Mouse (Mus musculus) embryonic facial prominence, embryonic 10.5 days (tissue): ENCODE measurements at regions not wholly inside any gene's neighbourhood (a gene's known extent, or its start where the extent isn't known, plus 50 kb on each side); places are given as distances from the start of the nearest gene placed in this dataset.

ENCODE experiments used
- DNase-seq: peaks from one replicate; pipeline ENCODE4 v3.0.0-alpha.2; 2017; ENCODE audit warnings: low spot score
- H3K27ac ChIP-seq: fragments of 300-500 bp; sonication (generic); replicated peaks from 2 replicates; pipeline ENCODE4 v1.5.1; 2016; ENCODE audit warnings: mild to moderate bottlenecking
- H3K27me3 ChIP-seq: fragments of 300-500 bp; sonication (generic); replicated peaks from 2 replicates; pipeline ENCODE4 v1.6.1; 2016; ENCODE audit warnings: low read depth, mild to moderate bottlenecking; ENCODE audit not compliant: poor library complexity, severe bottlenecking
- H3K36me3 ChIP-seq: fragments of 300-500 bp; sonication (generic); replicated peaks from 2 replicates; pipeline ENCODE4 v1.6.1; 2016; ENCODE audit warnings: mild to moderate bottlenecking, moderate library complexity
- H3K4me1 ChIP-seq: fragments of 300-500 bp; sonication (generic); 2 replicates; pipeline ENCODE4 v1.6.1; 2016
- H3K4me3 ChIP-seq: fragments of 300-500 bp; sonication (generic); 2 replicates; pipeline ENCODE4 v1.5.1; 2016; ENCODE audit warnings: mild to moderate bottlenecking, moderate library complexity
- H3K9me3 ChIP-seq: fragments of 300-500 bp; sonication (generic); 2 replicates; pipeline ENCODE4 v1.6.1; 2016; ENCODE audit warnings: mild to moderate bottlenecking
- WGBS: fragments of 180-500 bp; shearing (Covaris S2); methylation state at CpG from one replicate; pipeline ENCODE4 v1.1.7; 2016; 5-methylcytosine and 5-hydroxymethylcytosine counted together

DNA sequence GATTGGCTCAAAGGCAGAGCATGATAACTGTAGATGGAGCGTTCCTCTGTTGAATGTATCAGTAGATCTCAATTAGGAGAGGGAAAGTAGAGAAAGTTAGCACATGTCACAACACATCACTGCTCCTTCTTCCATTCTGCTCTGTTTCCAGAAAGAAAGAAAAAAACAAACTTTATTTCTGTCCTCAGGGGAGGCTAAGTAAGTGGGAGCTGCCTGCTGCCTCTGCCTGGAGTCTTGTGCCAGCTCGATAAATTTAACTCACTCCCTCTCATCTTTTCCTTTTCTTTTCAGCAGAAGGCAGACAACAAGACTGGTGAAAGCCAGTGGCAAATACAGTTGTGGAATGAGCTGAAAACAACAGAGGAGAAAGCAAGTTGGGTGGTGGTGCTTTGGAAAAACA, 517.5 kb upstream of the Gm21961 start:
- no peaks in the 10 kb centered on the region for H3K4me1 ChIP-seq
- WGBS = 80% methylated on average over 2 of the region's 2 CpGs
- no peaks in the 10 kb centered on the region for H3K27me3 ChIP-seq
- no peak overlapping the region for H3K4me3 ChIP-seq
- H3K9me3 ChIP-seq = no peaks in the 10 kb centered on the region
- no peaks in the 10 kb centered on the region for H3K36me3 ChIP-seq
- H3K27ac ChIP-seq = no peak overlapping the region
- no peak for DNase-seq

DNA sequence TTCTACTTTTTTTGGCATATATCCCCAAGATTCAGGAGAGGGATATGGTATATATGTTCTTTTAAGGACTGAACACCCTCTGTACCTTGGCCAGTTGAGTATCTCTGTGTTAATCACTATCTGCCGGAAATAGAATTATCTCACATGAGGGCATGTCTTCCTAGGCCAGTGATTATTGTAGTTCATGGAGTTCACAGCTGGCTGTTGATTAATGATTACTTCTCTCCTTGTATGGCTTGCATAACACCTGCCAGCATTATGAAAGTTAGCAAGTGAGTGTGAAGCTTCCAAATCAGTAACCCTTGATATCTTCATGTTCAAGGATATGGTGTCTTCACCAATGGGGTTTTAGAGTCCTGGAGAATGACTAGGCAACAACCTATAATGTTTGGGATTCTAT, 488.0 kb upstream of the Gm21961 start:
- Histone ChIP-seq H3K9me3 (no peaks in the 10 kb centered on the region), H3K36me3 (no peaks in the 10 kb centered on the region), H3K27me3 (no peaks in the 10 kb centered on the region), H3K4me3 (no peak overlapping the region), H3K27ac (no peak overlapping the region), H3K4me1 (no peaks in the 10 kb centered on the region)
- no peak for DNase-seq
- 91% methylated on average over 1 of the region's 1 CpGs for WGBS

DNA sequence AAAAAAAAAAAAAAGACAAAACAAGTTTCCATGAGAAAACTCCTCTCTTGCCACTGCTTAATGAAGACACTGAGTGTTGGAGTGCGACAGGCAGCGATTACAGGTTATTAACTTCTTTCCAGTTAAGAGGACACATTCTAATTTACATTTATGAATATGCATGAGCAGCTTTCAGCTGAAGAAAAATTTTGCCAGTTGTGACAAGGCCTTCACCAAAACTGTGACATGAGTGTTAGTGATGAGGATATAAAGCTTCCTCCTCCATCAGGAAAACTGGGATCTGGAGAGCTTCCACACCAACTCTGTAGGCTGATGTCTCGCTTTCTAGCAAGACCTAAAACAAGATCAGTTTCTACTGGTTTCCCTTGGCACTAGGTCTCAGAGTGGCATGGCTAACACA, 464.2 kb upstream of the Gm21961 start:
- Histone ChIP-seq H3K27ac (no peak overlapping the region), H3K36me3 (no peaks in the 10 kb centered on the region), H3K4me1 (no peaks in the 10 kb centered on the region), H3K4me3 (no peak overlapping the region), H3K9me3 (no peaks in the 10 kb centered on the region), H3K27me3 (no peaks in the 10 kb centered on the region)
- 80% methylated on average over 3 of the region's 3 CpGs for WGBS
- DNase-seq = no peak

DNA sequence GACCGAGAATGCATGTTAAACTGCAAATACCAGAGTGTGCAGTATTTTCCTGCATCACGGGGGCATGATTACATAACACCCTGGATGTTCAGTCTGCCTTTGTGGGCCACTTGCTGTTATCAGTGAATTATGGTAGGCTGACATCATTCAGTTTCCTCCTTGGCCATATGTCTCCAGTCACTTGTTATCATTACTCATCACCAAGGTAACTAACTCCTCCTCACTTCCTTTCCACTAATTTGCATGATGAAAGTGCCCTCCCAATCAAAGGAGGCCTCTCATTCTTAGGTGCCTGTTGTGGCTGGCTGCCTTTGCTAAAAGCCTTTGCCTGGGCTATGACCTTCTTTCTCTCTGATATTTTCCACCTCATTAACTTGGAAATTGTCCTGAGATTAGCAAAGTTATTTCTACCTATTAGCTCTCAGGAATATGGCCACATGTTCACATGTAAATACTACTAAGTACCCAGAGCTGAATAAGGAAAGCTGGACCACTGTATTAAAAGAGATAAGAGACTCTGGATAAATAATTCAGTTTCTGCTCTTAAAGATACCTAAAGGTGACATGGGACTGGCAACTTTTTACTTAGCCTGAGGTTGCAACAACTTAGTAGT, 440.6 kb upstream of the Gm21961 start:
- H3K9me3 ChIP-seq = no peaks in the 10 kb centered on the region
- DNase-seq = no peak
- no peaks in the 10 kb centered on the region for H3K27me3 ChIP-seq
- WGBS = 90% methylated on average over 2 of the region's 2 CpGs
- H3K4me1 ChIP-seq = no peaks in the 10 kb centered on the region
- H3K27ac ChIP-seq = no peak overlapping the region
- H3K4me3 ChIP-seq = no peak overlapping the region
- no peaks in the 10 kb centered on the region for H3K36me3 ChIP-seq

DNA sequence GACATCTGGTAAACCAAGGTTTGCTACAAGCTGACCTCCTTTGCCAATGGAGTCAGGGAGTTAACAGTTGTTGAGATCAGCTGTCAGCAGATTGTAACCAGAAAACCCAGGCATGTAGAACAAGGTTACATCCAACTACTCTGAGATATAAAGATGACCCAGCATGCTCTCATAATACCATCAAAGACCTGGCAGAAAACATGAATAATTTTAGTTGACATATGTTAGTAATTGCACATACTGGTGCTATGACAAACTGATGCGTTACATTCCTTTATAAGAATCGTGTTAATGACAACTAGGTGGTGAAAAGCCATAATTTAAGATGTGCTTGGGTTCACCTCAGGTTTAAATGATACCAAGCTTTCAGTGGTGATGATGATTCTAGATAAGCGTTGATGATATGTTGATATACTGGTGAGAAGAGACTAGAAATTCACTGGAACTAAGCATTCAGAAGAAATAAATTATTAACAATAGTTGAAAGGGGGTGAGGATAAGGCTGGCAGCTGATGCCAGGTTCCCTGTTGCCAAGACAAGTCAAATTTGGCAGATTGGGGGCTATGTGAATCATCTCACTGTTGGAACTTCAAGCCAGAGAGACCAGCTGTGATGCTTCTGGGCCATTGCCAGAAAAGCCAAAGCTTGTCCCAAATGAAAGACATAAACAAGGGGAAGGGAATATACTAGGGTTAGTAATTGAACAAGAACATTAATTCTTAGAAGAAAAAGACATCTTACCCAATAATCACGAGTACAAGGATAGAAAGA, 437.7 kb upstream of the Gm21961 start:
- DNase-seq = no peak
- WGBS = 83% methylated on average over 4 of the region's 4 CpGs
- Histone ChIP-seq H3K27ac (no peak overlapping the region), H3K4me1 (no peaks in the 10 kb centered on the region), H3K27me3 (no peaks in the 10 kb centered on the region), H3K4me3 (no peak overlapping the region), H3K9me3 (no peaks in the 10 kb centered on the region), H3K36me3 (no peaks in the 10 kb centered on the region)

DNA sequence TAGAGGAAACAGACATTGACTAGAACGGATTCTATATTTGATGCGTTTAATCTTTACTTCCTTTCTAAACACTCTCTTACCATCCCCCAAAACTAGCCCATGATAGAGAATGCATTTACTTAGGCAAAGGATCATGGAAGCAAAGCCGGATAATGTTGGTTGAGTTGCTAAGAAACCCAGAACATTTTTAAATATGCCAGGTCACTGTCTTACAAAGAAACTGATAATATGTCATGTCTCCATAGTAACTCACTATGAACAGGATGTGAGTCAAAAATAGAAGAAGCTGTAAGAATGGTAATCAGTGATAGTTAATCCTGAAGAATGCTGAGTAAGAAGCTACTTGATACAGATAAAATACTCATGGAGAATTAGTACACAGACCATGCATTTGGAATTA, 405.0 kb upstream of the Gm21961 start:
- no peak overlapping the region for H3K27ac ChIP-seq
- DNase-seq = no peak
- H3K27me3 ChIP-seq = no peaks in the 10 kb centered on the region
- no peak overlapping the region for H3K4me3 ChIP-seq
- 89% methylated on average over 3 of the region's 3 CpGs for WGBS
- no peaks in the 10 kb centered on the region for H3K9me3 ChIP-seq
- no peaks in the 10 kb centered on the region for H3K4me1 ChIP-seq
- H3K36me3 ChIP-seq = no peaks in the 10 kb centered on the region
